Mouse (Mus musculus): Measurements from ENCODE around the gene Stk11ip.

The Stk11ip gene

DNA sequence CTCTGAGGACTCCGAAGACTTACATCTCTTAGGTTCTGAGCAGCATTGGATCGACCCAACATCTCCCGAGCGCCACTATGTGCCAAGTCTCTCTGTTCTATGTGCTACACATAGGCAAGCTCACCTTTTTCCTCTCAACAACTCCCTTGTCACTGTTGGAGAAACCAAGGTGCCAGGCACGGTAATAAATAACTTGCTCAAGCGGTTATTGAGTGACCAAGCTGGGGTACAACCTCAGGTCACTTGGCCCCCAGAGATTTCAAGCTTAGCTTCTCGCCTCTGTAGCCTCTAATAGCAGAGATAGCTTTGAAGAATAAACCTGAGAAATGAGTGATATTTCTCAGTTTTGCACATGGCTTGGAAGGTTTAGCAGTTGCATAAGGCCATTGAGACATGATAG is 20.2 kb downstream of the Stk11ip start:
- no peak for DNase-seq (ENCODE audit: low spot score in 2 of 2)

- DNase-seq (ENCODE audit: low spot score in 2 of 2) = no peak
Measured at GRCm38 (mm10) chr1:75544351-75544750, 23.0 kb downstream of the Stk11ip start.

DNA sequence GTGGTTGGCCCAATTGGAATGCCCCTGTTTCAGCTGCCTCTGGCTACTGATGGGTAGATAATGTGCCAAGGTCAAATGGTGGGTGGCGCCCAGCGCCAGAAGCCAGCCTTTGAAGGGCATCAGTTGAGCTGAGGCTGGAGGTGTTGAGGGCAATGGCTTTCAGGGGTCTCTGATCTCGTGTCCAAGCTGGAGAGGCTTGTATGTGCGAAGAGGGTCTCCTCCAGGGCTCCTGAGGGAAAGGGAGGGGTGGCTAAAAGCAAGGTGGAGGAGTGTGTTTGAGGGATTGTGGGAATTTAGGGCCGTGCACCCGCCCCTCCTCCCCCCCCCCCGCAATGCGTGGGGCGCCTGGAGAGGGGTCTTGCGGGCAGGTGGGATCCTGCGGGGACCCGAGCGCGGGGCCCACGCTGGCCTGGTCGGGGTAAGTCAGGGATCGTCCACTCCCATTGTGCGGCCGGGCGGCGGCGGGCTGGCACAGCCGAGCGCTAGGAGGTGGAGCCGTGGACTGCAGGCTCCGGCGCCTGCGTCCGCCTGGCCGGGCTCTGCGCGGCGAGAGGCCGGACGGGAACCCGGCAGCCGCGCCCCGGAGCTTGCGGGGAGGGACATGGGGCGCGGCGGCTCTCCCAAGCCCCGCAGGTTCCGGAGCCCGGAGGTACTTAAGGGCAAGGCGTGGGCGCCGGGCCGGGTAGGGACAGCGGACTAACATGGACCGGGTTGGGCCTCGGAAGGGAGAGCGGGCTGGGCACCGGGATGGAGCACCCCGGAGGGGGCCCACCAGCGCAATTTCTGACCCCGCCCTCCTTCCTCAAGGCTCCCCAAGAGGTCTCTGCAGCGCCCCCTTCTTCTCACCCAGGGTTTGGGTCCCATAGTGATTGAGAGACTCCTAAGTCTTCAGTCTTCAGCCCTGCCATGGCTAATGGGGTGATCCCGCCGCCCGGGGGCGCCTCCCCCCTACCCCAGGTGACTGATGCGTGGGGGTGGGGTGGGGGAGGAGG is 24.9 kb downstream of the Stk11ip start, which contains the start of gene Slc4a3:
TSS of gene Slc4a3 (plus strand) at position 302 of the 992 bp plus-strand sequence.
- DNase-seq (ENCODE audit: low spot score in 2 of 2) = peak; percentile 57 to 63

DNA sequence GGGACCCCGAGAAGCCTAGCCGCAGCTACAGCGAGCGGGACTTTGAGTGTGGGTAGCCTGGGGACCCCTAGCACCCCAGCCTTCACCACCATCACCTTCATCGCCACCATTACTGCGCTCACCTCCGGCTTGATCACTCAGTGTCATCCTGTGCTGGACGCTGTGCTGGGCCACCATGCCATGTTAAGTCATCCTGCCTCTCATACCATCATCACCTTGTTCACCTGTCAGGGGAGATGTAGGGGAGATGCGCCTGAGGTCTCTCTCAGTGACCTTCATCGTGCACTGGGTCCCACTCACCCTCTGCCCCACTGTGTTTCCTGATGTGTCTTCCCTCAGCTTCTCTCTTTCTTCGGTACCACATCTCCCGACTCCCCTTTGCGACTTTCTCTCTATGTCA is 26.0 kb downstream of the Stk11ip start:
- no peak for DNase-seq (ENCODE audit: low spot score in 2 of 2)

DNA sequence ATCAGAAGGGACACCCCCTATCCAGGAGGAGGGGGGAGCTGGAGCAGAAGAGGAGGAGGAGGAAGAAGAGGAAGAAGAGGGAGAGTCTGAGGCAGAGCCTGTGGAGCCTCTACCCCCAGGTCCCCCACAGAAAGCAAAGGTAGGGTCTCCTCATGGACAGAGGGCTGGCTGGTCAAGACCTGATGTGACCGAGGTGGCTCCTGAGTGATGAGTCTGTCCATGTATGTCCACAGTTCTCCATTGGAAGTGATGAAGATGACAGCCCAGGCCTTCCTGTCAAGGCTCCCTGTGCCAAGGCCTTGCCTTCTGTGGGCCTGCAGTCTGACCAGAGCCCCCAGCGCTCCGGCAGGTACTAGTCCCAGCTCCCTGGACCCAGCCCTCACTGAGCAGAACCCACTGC is 26.8 kb downstream of the Stk11ip start:
- DNase-seq (ENCODE audit: low spot score in 2 of 2) = no peak

- no peak for DNase-seq (ENCODE audit: low spot score in 2 of 2)
Measured at GRCm38 (mm10) chr1:75548871-75549270, 27.5 kb downstream of the Stk11ip start.

GRCm38 (mm10) chr1:75549289-75550279 is 28.3 kb downstream of the Stk11ip start:
- no peak for DNase-seq (ENCODE audit: low spot score in 2 of 2)

- DNase-seq (ENCODE audit: low spot score in 2 of 2) = no peak
Measured at GRCm38 (mm10) chr1:75550586-75550985, 29.3 kb downstream of the Stk11ip start.

DNA sequence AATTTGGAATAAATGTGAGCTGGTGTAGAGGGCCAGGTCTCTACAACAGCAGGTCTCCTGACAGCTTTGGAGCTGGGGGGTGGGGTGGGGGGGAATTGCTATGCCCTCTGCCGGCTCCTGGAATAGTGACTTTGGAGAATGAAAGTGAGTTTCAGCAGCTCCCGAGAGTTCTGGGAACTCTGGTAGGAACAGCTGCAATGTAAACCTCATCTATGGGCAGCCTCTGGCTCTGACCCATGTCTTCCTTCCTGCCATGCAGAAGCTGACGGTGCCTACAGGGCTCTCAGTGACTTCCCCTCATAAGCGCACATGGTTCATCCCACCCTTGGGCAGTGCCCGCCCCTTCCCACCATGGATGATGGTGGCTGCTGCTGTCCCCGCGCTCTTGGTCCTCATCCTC is 34.4 kb downstream of the Stk11ip start:
- no peak for DNase-seq (ENCODE audit: low spot score in 2 of 2)

DNA sequence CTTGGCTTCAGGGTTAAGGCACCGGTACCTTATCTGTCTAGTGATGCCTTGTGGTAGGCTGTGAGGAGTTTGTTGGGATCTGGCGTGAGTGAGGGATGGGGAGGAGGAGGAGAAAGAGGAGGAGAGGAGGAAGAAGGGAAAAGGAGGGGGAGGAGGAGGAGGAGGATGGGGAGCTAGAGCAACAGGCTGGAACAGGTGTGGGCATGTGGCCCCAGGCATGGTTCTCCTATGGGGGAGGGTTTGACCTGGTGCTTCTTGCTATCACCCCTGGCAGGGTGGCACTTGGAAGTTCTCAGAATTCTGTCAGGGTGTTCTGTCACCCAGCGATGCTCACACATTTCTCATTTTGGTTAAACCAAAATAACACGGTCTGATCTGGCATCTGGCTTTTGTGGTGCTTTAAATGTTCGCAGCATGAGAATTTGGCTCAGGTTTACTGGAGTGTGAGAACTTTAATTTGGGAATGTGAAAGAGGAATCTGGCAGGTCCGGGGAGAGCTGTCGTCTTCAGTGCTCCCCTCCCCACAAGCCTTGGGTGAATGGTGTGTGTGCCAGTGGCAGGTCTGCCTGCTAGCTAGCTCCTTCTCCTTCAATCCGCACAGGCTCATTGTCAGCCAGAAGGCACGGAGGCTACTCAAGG is 34.9 kb downstream of the Stk11ip start:
- DNase-seq (ENCODE audit: low spot score in 2 of 2) = no peak

- no peak for DNase-seq (ENCODE audit: low spot score in 2 of 2)
Measured at GRCm38 (mm10) chr1:75557041-75557440, 35.7 kb downstream of the Stk11ip start.

- DNase-seq (ENCODE audit: low spot score in 2 of 2) = no peak
Measured at GRCm38 (mm10) chr1:75558388-75559178, 37.3 kb downstream of the Stk11ip start.

- DNase-seq (ENCODE audit: low spot score in 2 of 2) = peak; percentile 78 to 83
Measured at GRCm38 (mm10) chr1:75559212-75559925, 38.0 kb downstream of the Stk11ip start.

- no peak for DNase-seq (ENCODE audit: low spot score in 2 of 2)
Measured at GRCm38 (mm10) chr1:75560206-75560913, 39.0 kb downstream of the Stk11ip start.

DNA sequence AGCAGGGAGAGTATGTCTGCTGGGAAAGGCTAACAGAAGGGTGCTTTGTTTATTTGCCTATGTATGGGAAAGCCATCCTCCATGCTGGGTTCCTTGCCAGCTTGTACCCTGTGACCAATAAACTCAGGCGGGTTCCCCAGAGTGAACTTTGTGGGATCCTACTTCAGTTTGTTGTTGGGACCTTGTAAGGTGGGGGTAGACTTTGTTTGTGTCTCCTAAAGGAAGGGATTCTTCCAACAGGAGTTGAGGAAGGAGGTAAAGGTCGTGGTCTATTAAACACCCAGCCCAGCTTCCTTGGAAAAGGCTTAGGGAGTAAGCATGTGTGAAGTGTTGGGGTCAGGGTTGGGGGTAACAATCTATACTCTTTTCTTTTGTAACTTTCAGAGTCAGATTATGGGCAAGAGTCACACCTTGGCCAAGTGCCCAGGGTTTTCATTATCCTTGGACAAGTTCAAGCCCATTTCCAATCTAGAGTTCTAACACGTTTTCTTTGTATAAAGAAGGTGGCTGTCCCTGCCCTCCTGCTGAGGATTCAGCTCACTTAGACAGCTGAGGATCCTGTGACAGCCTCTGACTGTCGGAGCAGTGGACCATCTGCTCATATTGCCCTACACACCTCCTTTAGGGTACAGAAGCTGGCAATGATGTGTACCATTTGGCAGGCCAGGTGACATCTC is 40.0 kb downstream of the Stk11ip start:
- DNase-seq (ENCODE audit: low spot score in 2 of 2) = no peak

DNA sequence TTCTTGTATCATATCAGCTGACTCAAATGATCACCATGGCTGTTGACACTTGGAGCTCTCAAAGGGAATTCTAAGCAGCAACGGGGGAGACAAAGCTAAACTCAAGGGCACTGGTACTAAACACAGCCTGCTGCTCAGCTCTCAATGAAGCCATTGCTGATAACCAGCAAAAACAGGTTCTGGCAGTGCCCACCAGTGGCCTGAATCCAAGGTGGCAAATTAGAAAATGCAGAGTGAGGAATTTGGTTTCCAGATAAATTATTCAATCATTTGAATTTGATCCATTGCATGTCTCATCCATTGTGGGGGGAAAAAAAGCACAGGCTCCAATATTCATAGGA is 40.5 kb downstream of the Stk11ip start:
- DNase-seq (ENCODE audit: low spot score in 2 of 2) = no peak

GRCm38 (mm10) chr1:75564102-75564501 is 42.8 kb downstream of the Stk11ip start:
- no peak for DNase-seq (ENCODE audit: low spot score in 2 of 2)

DNA sequence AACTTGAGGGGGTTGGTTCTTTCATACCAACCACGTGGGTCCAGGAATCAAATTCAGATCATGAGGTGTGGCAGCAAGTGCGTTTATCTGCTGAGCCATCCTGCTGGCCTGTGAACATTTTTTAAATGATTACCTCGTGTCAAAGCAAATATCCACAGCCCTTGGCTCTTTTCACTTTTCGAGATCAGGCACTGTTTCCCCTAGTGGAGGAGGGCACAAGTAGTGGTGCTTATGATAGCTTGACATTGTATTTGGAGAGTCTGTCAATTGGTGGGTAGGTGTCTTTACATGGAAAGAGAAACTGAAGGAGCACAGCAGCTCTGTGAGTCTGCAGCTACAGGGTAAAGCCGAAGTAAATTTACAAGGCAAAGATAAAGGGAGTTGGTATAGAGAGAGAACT is 43.6 kb downstream of the Stk11ip start:
- no peak for DNase-seq (ENCODE audit: low spot score in 2 of 2)

GRCm38 (mm10) chr1:75565616-75566015 is 44.3 kb downstream of the Stk11ip start:
- no peak for DNase-seq (ENCODE audit: low spot score in 2 of 2)

Measured in urinary bladder, adult 18-20 months (tissue).